Mouse (Mus musculus) CH12.LX (cell line): Measurements from ENCODE around the gene Clic4.

Experiments used
- CTCF ChIP-seq, 2 experiments: IDR thresholded peaks in 1 of 2; conservative IDR thresholded peaks in 1 of 2; 2 replicates each; pipeline ENCODE4 v1.5.1; 2011 to 2012; ENCODE audit warnings: low read depth in 2 of 2, low read length in 2 of 2, improper control_type of control experiment in 1 of 2, inconsistent platforms in 1 of 2, mild to moderate bottlenecking in 1 of 2, moderate library complexity in 1 of 2
- EP300 ChIP-seq: IDR thresholded peaks from 2 replicates; pipeline ENCODE4 v1.6.1; 2011; ENCODE audit warnings: low read length, improper control_type of control experiment
- IRF4 ChIP-seq: IDR thresholded peaks from 2 replicates; pipeline ENCODE4 v1.6.1; 2014; ENCODE audit warnings: low read depth, mild to moderate bottlenecking, inconsistent platforms, low read length, improper control_type of control experiment
- POLR2A ChIP-seq: IDR thresholded peaks from 2 replicates; pipeline ENCODE4 v1.6.1; 2011; ENCODE audit warnings: low read depth, mild to moderate bottlenecking, improper control_type of control experiment, low read length

DNA sequence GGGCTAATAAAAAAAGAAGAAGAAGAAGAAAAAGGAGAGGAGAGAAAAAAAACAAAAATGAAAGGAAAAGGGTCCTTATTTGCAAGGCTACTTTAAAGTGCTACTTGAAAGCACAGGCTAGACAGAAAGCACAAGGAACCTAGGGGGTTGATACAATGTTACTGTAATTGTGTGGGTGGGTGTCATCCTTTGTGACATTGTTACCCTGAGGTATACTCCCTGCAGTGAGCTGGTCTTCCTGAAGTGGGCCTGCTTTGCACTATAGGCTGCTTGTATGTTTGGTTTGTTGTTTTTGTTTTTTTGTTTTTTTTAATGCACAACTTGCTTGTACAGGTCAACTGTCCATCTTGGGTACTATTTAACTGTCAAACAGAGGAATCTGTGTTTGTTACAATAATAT, 95.0 kb downstream of the Clic4 start:
- no peak for TF ChIP-seq CTCF (conservative IDR thresholded peaks at IDR 0.05 in 1 of 2, IDR thresholded peaks at IDR 0.05 in 1 of 2; ENCODE audit: low read depth in 2 of 2, low read length in 2 of 2)
- TF ChIP-seq IRF4, result no peak
- TF ChIP-seq POLR2A, result no peak
- TF ChIP-seq EP300, result no peak
